In genomic region chr5:137131490-137131889, GRCm38 (mm10) we compare ENCODE assay signal across 9 mouse cellular contexts. TPM values are rescaled to one million over a fixed set of nuclear protein-coding genes. Genes with fewer than 3 reads are reported as not detected.
DNase-seq lines count a peak whose midpoint lies in the region; ATAC-seq and TF ChIP-seq lines count a peak whose summit lies in the region.
"Had no signal": no experiment of that assay in that cellular context is flagged by ENCODE, and none has a peak within 500 bp of the region (broad histone marks: within the 10 kb centered on the region; RNA-seq: fewer than 3 reads in every experiment).

No protein-coding gene starts in this region.

- ATAC-seq in liver, postnatal 0 days: 0 out of 2 replicates have a peak, but pooled peaks have one; percentile 29

- H3K4me1 ChIP-seq in liver, postnatal 0 days (ENCODE audit: insufficient read depth): no peaks in the 10 kb centered on the region

- 2% methylated on average over 3 of the region's 3 CpGs for WGBS in liver, postnatal 0 days (ENCODE audit: insufficient replicate concordance)

- no peaks in the 10 kb centered on the region for H3K36me3 ChIP-seq in liver, postnatal 0 days (replicated peaks; ENCODE audit: insufficient read depth, low read length)
- H3K36me3 ChIP-seq: limb, embryonic 15.5 days had no signal

- peak; percentile 44 to 56 for DNase-seq in frontal cortex, postnatal 36 days (ENCODE audit: low spot score in 2 of 2)
- no peak for DNase-seq in frontal cortex, postnatal 25 days (ENCODE audit: low spot score in 2 of 2)
- peak; percentile 65 for DNase-seq in urinary bladder, postnatal 25 days (ENCODE audit: low spot score)
- DNase-seq in urinary bladder, adult 2 months (ENCODE audit: low spot score): no peak
- DNase-seq in cerebellum, postnatal 4 days (ENCODE audit: low spot score in 2 of 2): peak; percentile 45 to 65
- DNase-seq in induced T-regulatory cell, adult 2 months (ENCODE audit: low read depth): peak; percentile 73
- DNase-seq in liver, postnatal 0 days: peak; percentile 67
- peak; percentile 62 for DNase-seq in right cerebral cortex, postnatal 4 days

- H3K27ac ChIP-seq in liver, postnatal 0 days (ENCODE audit: low read depth): no peak overlapping the region
- H3K27ac ChIP-seq: limb, embryonic 15.5 days had no signal

- no peaks in the 10 kb centered on the region for H3K27me3 ChIP-seq in liver, postnatal 0 days (ENCODE audit: insufficient read depth, low read length)

- TF ChIP-seq EP300 in liver, postnatal 0 days (IDR thresholded peaks at IDR 0.05; ENCODE audit: low read depth): no peak

- no peak overlapping the region for H3K4me3 ChIP-seq in liver, postnatal 0 days (ENCODE audit: low read depth, low read length)
- H3K4me3 ChIP-seq: limb, embryonic 15.5 days had no signal

- TF ChIP-seq CTCF in liver, postnatal 0 days (IDR thresholded peaks at IDR 0.05; ENCODE audit: low read depth): peak; percentile 92

- no peak overlapping the region for H3K4me2 ChIP-seq in liver, postnatal 0 days (ENCODE audit: low read depth, low read length)
- H3K4me2 ChIP-seq: limb, embryonic 15.5 days had no signal

- H3K9me3 ChIP-seq in liver, postnatal 0 days (ENCODE audit: low read length): no peaks in the 10 kb centered on the region
- H3K9me3 ChIP-seq: limb, embryonic 15.5 days had no signal

- H3K9ac ChIP-seq in liver, postnatal 0 days (replicated peaks): no peak overlapping the region
- H3K9ac ChIP-seq: limb, embryonic 15.5 days had no signal

RNA-seq across cellular contexts. Expression of gene Trim56, which starts 15.5 kb away (rescaled TPM):
- 5.7 and 11.9 TPM in 2 replicates for polyA plus RNA-seq in urinary bladder, adult 2 months (2012; rRNA removed)
- 6.4 and 7.4 TPM in 2 replicates for polyA plus RNA-seq in liver, postnatal 0 days (2015; fragmentation: Nextera tagmentation; extraction: Ambion mirVana)

RNA-seq across cellular contexts. Expression of gene Muc3, which starts 17.6 kb away (rescaled TPM):
- not detected in 2 replicates for polyA plus RNA-seq in urinary bladder, adult 2 months (2012; rRNA removed)
- polyA plus RNA-seq in liver, postnatal 0 days (2015; fragmentation: Nextera tagmentation; extraction: Ambion mirVana): not detected in 2 replicates
- polyA plus RNA-seq: limb, embryonic 15.5 days had no signal

RNA-seq across cellular contexts. Expression of gene Serpine1, which starts 59.4 kb away (rescaled TPM):
- 6.2 and 8.3 TPM in 2 replicates for polyA plus RNA-seq in urinary bladder, adult 2 months (2012; rRNA removed)
- polyA plus RNA-seq in liver, postnatal 0 days (2015; fragmentation: Nextera tagmentation; extraction: Ambion mirVana): 0.23 and 0.25 TPM in 2 replicates

Comparison
In these comparisons a context has a peak if more than half of its experiments do, and no peak if none do; other contexts are left out.
1. DNase-seq: peak in frontal cortex, postnatal 36 days (2 of 2), urinary bladder, postnatal 25 days (single experiment), cerebellum, postnatal 4 days (2 of 2), induced T-regulatory cell, adult 2 months (single experiment), liver, postnatal 0 days (single experiment) and right cerebral cortex, postnatal 4 days (single experiment); none in frontal cortex, postnatal 25 days (0 of 2) and urinary bladder, adult 2 months (single experiment).